Mouse (Mus musculus): ENCODE results near the gene Lingo3. TPM values are rescaled to one million over a fixed set of nuclear protein-coding genes. Genes with fewer than 3 reads are reported as not detected.
"Not testable (repeated sequence)": the region's sequence is repeated elsewhere in the genome, so short reads cannot be mapped to it uniquely, and the experiment has no call there.

The Lingo3 gene
- polyA plus RNA-seq, 1 experiment from 2014 or later, result 0.05 TPM

GRCm38 (mm10) chr10:80838346-80838912, 5.4 kb downstream of the Lingo3 start:
- peaks cover 58% of the 10 kb centered on the region for H3K27me3 ChIP-seq (ENCODE audit: control insufficient read depth, insufficient read depth, low read length)
- no peak overlapping the region for H3K27ac ChIP-seq (ENCODE audit: low read length)
- WGBS, result 55% methylated on average over 2 of the region's 2 CpGs

GRCm38 (mm10) chr10:80837827-80838226, 6.0 kb downstream of the Lingo3 start:
- no peak for ATAC-seq (ENCODE audit: insufficient read depth, low FRiP score)
- no peak overlapping the region for H3K9ac ChIP-seq (ENCODE audit: low read length)
- H3K4me3 ChIP-seq (replicated peaks; ENCODE audit: low read length), result no peak overlapping the region
- no peaks in the 10 kb centered on the region for H3K36me3 ChIP-seq (ENCODE audit: control insufficient read depth, insufficient read depth, low read length)
- no peak overlapping the region for H3K27ac ChIP-seq (ENCODE audit: low read length)
- no peak overlapping the region for H3K4me2 ChIP-seq (ENCODE audit: low read depth, low read length)
- no peaks in the 10 kb centered on the region for H3K4me1 ChIP-seq (ENCODE audit: control insufficient read depth, insufficient read depth, low read length)
- 31% methylated on average over 2 of the region's 2 CpGs for WGBS
- no peaks in the 10 kb centered on the region; the same call in 1 of the 2 replicates for H3K9me3 ChIP-seq (replicated peaks; ENCODE audit: control insufficient read depth, low read length)
- peaks cover 56% of the 10 kb centered on the region for H3K27me3 ChIP-seq (ENCODE audit: control insufficient read depth, insufficient read depth, low read length)

More at GRCm38 (mm10) chr10:80838346-80838912, 5.4 kb downstream of the Lingo3 start:
- Histone ChIP-seq H3K9me3 (replicated peaks; ENCODE audit: control insufficient read depth, low read length) (no peaks in the 10 kb centered on the region; the same call in 1 of the 2 replicates), H3K9ac (ENCODE audit: low read length) (no peak overlapping the region), H3K4me2 (ENCODE audit: low read depth, low read length) (no peak overlapping the region), H3K4me1 (ENCODE audit: control insufficient read depth, insufficient read depth, low read length) (no peaks in the 10 kb centered on the region), H3K4me3 (replicated peaks; ENCODE audit: low read length) (no peak overlapping the region), H3K36me3 (ENCODE audit: control insufficient read depth, insufficient read depth, low read length) (no peaks in the 10 kb centered on the region)
- no peak for ATAC-seq (ENCODE audit: insufficient read depth, low FRiP score)

GRCm38 (mm10) chr10:80836949-80837379, 6.9 kb downstream of the Lingo3 start:
- peaks cover 47% of the 10 kb centered on the region for H3K27me3 ChIP-seq (ENCODE audit: control insufficient read depth, insufficient read depth, low read length)
- no peak for ATAC-seq (ENCODE audit: insufficient read depth, low FRiP score)
- no peak overlapping the region for H3K4me3 ChIP-seq (replicated peaks; ENCODE audit: low read length)
- no peaks in the 10 kb centered on the region for H3K36me3 ChIP-seq (ENCODE audit: control insufficient read depth, insufficient read depth, low read length)
- H3K4me2 ChIP-seq (ENCODE audit: low read depth, low read length), result no peak overlapping the region
- WGBS, result 52% methylated on average over 7 of the region's 7 CpGs
- no peaks in the 10 kb centered on the region for H3K4me1 ChIP-seq (ENCODE audit: control insufficient read depth, insufficient read depth, low read length)
- no peak overlapping the region for H3K27ac ChIP-seq (ENCODE audit: low read length)
- H3K9ac ChIP-seq (ENCODE audit: low read length), result no peak overlapping the region
- H3K9me3 ChIP-seq (replicated peaks; ENCODE audit: control insufficient read depth, low read length), result no peaks in the 10 kb centered on the region; the same call in 1 of the 2 replicates

GRCm38 (mm10) chr10:80835617-80836016, 8.2 kb downstream of the Lingo3 start:
- Histone ChIP-seq H3K4me1 (ENCODE audit: control insufficient read depth, insufficient read depth, low read length) (peaks cover 7% of the 10 kb centered on the region), H3K4me3 (replicated peaks; ENCODE audit: low read length) (no peak overlapping the region), H3K9ac (ENCODE audit: low read length) (no peak overlapping the region), H3K27ac (ENCODE audit: low read length) (no peak overlapping the region), H3K4me2 (ENCODE audit: low read depth, low read length) (no peak overlapping the region), H3K9me3 (replicated peaks; ENCODE audit: control insufficient read depth, low read length) (no peaks in the 10 kb centered on the region; the same call in 1 of the 2 replicates), H3K36me3 (ENCODE audit: control insufficient read depth, insufficient read depth, low read length) (0 out of 2 replicates have a peak, but pooled peaks cover under 1% of the 10 kb centered on the region), H3K27me3 (ENCODE audit: control insufficient read depth, insufficient read depth, low read length) (peaks cover 44% of the 10 kb centered on the region)
- no peak for ATAC-seq (ENCODE audit: insufficient read depth, low FRiP score)
- WGBS, result 46% methylated on average over 30 of the region's 30 CpGs

- H3K27me3 ChIP-seq (ENCODE audit: control insufficient read depth, insufficient read depth, low read length), result peaks cover 44% of the 10 kb centered on the region
- WGBS, result 70% methylated on average over 7 of the region's 7 CpGs
- no peaks in the 10 kb centered on the region; the same call in 1 of the 2 replicates for H3K9me3 ChIP-seq (replicated peaks; ENCODE audit: control insufficient read depth, low read length)
- no peak overlapping the region for H3K27ac ChIP-seq (ENCODE audit: low read length)
- no peak overlapping the region for H3K9ac ChIP-seq (ENCODE audit: low read length)
- peaks cover 11% of the 10 kb centered on the region; the same call in 1 of the 2 replicates for H3K36me3 ChIP-seq (ENCODE audit: control insufficient read depth, insufficient read depth, low read length)
- no peak for ATAC-seq (ENCODE audit: insufficient read depth, low FRiP score)
- H3K4me1 ChIP-seq (ENCODE audit: control insufficient read depth, insufficient read depth, low read length), result peaks cover 20% of the 10 kb centered on the region
- H3K4me3 ChIP-seq (replicated peaks; ENCODE audit: low read length), result no peak overlapping the region
- no peak overlapping the region for H3K4me2 ChIP-seq (ENCODE audit: low read depth, low read length)
Observed at GRCm38 (mm10) chr10:80832818-80833217, 11.0 kb downstream of the Lingo3 start.

GRCm38 (mm10) chr10:80831136-80831535, 12.7 kb downstream of the Lingo3 start:
- no peak for ATAC-seq (ENCODE audit: insufficient read depth, low FRiP score)
- no peak overlapping the region for H3K4me3 ChIP-seq (replicated peaks; ENCODE audit: low read length)
- no peak overlapping the region for H3K27ac ChIP-seq (ENCODE audit: low read length)
- H3K4me1 ChIP-seq (ENCODE audit: control insufficient read depth, insufficient read depth, low read length), result peaks cover 22% of the 10 kb centered on the region
- H3K9ac ChIP-seq (ENCODE audit: low read length), result no peak overlapping the region
- WGBS, result 4% methylated on average over 9 of the region's 9 CpGs
- H3K27me3 ChIP-seq (ENCODE audit: control insufficient read depth, insufficient read depth, low read length), result peaks cover 31% of the 10 kb centered on the region
- H3K9me3 ChIP-seq (replicated peaks; ENCODE audit: control insufficient read depth, low read length), result no peaks in the 10 kb centered on the region; the same call in 1 of the 2 replicates
- no peak overlapping the region for H3K4me2 ChIP-seq (ENCODE audit: low read depth, low read length)
- H3K36me3 ChIP-seq (ENCODE audit: control insufficient read depth, insufficient read depth, low read length), result peaks cover 11% of the 10 kb centered on the region; the same call in 1 of the 2 replicates

- WGBS, result 61% methylated on average over 1 of the region's 1 CpGs
- Histone ChIP-seq H3K4me1 (ENCODE audit: control insufficient read depth, insufficient read depth, low read length) (peaks cover 26% of the 10 kb centered on the region), H3K4me2 (ENCODE audit: low read depth, low read length) (no peak overlapping the region), H3K27ac (ENCODE audit: low read length) (no peak overlapping the region), H3K36me3 (ENCODE audit: control insufficient read depth, insufficient read depth, low read length) (peaks cover 11% of the 10 kb centered on the region; the same call in 1 of the 2 replicates), H3K27me3 (ENCODE audit: control insufficient read depth, insufficient read depth, low read length) (peaks cover 16% of the 10 kb centered on the region), H3K9ac (ENCODE audit: low read length) (no peak overlapping the region), H3K4me3 (replicated peaks; ENCODE audit: low read length) (no peak overlapping the region), H3K9me3 (replicated peaks; ENCODE audit: control insufficient read depth, low read length) (no peaks in the 10 kb centered on the region; the same call in 1 of the 2 replicates)
- no peak for ATAC-seq (ENCODE audit: insufficient read depth, low FRiP score)
Observed at GRCm38 (mm10) chr10:80829359-80830278, 14.2 kb downstream of the Lingo3 start.

GRCm38 (mm10) chr10:80828587-80828986, 15.3 kb downstream of the Lingo3 start:
- H3K4me3 ChIP-seq (replicated peaks; ENCODE audit: low read length); ATAC-seq (ENCODE audit: insufficient read depth, low FRiP score); H3K9ac ChIP-seq (ENCODE audit: low read length); H3K27ac ChIP-seq (ENCODE audit: low read length); H3K9me3 ChIP-seq (replicated peaks; ENCODE audit: control insufficient read depth, low read length); H3K27me3 ChIP-seq (ENCODE audit: control insufficient read depth, insufficient read depth, low read length): not testable (repeated sequence)
- Histone ChIP-seq H3K4me2 (ENCODE audit: low read depth, low read length) (peak overlapping the region; percentile 85; the same call in 1 of the 2 replicates), H3K36me3 (ENCODE audit: control insufficient read depth, insufficient read depth, low read length) (peaks cover 11% of the 10 kb centered on the region; the same call in 1 of the 2 replicates), H3K4me1 (ENCODE audit: control insufficient read depth, insufficient read depth, low read length) (peaks cover 26% of the 10 kb centered on the region)
- WGBS, result 76% methylated on average over 7 of the region's 9 CpGs

All from stomach, embryonic 16.5 days (tissue).